Mouse (Mus musculus) urinary bladder, postnatal 36 days (tissue): ENCODE measurements around the gene Serinc4.

Experiments
- DNase-seq, 2 experiments: peaks; one replicate each; pipeline ENCODE4 v3.0.0; 2022; ENCODE audit warnings: low spot score in 2 of 2, mixed read lengths in 1 of 2

The Serinc4 gene

GRCm38 (mm10) chr2:121448136-121448535 lies 8.4 kb downstream of the Serinc4 start:
- DNase-seq, result peak in 1 of 2 experiments; percentile 38

GRCm38 (mm10) chr2:121447006-121447405 lies 9.6 kb downstream of the Serinc4 start:
- DNase-seq, result no peak

GRCm38 (mm10) chr2:121446506-121446905 lies 10.1 kb downstream of the Serinc4 start:
- DNase-seq, result no peak

GRCm38 (mm10) chr2:121445117-121445516 lies 11.5 kb downstream of the Serinc4 start:
- DNase-seq, result no peak

- no peak for DNase-seq
Observed at GRCm38 (mm10) chr2:121444178-121444577, 12.4 kb downstream of the Serinc4 start, which contains the start of gene Ell3. Gene Ell3 (minus strand): TSS chr2:121444278.

GRCm38 (mm10) chr2:121443068-121443349 lies 13.6 kb downstream of the Serinc4 start:
- DNase-seq, result no peak

- DNase-seq, result peak; percentile 73 to 76
Observed at GRCm38 (mm10) chr2:121442259-121443067, 14.1 kb downstream of the Serinc4 start.

GRCm38 (mm10) chr2:121441800-121442199 lies 14.8 kb downstream of the Serinc4 start:
- no peak for DNase-seq

- DNase-seq, result no peak
Observed at GRCm38 (mm10) chr2:121440834-121441605, 15.6 kb downstream of the Serinc4 start.

- no peak for DNase-seq
Observed at GRCm38 (mm10) chr2:121439746-121440145, 16.8 kb downstream of the Serinc4 start.

- DNase-seq, result no peak
Observed at GRCm38 (mm10) chr2:121434854-121435253, 21.7 kb downstream of the Serinc4 start.

GRCm38 (mm10) chr2:121425890-121426289 lies 30.7 kb downstream of the Serinc4 start:
- DNase-seq, result no peak

GRCm38 (mm10) chr2:121423166-121423565 lies 33.4 kb downstream of the Serinc4 start:
- no peak for DNase-seq

- no peak for DNase-seq
Observed at GRCm38 (mm10) chr2:121418476-121418875, 38.1 kb downstream of the Serinc4 start.

GRCm38 (mm10) chr2:121416356-121416755 lies 40.2 kb downstream of the Serinc4 start:
- DNase-seq, result no peak

- no peak for DNase-seq
Observed at GRCm38 (mm10) chr2:121415591-121415990, 41.0 kb downstream of the Serinc4 start.

GRCm38 (mm10) chr2:121415103-121415502 lies 41.5 kb downstream of the Serinc4 start:
- DNase-seq, result no peak

- peak in 1 of 2 experiments; percentile 33 for DNase-seq
Observed at GRCm38 (mm10) chr2:121414139-121414685, 42.4 kb downstream of the Serinc4 start.

- peak; percentile 91 to 96 for DNase-seq
Observed at GRCm38 (mm10) chr2:121413387-121414042, 43.1 kb downstream of the Serinc4 start, which contains the start of the genes Pdia3 and Catsper2. Gene Pdia3 (plus strand): TSS chr2:121413775. Gene Catsper2 (minus strand): TSS chr2:121413792.

- peak in 1 of 2 experiments; percentile 2 for DNase-seq
Observed at GRCm38 (mm10) chr2:121412843-121413386, 43.7 kb downstream of the Serinc4 start.

- peak in 1 of 2 experiments; percentile 8 for DNase-seq
Observed at GRCm38 (mm10) chr2:121408160-121408559, 48.4 kb downstream of the Serinc4 start.

GRCm38 (mm10) chr2:121403296-121403695 lies 53.3 kb downstream of the Serinc4 start:
- DNase-seq, result no peak
